Mouse (Mus musculus) spleen, postnatal 14 days (tissue): Measurements from ENCODE around the gene Hdlbp.

ENCODE experiments used
- DNase-seq, 2 experiments: peaks; one replicate each; pipeline ENCODE4 v3.0.0; 2021 to 2022; ENCODE audit warnings: low spot score in 2 of 2

Hdlbp gene

GRCm38 (mm10) chr1:93445111-93445821, 33.3 kb downstream of the Hdlbp start:
- peak; percentile 59 to 66 for DNase-seq

- peak; percentile 32 to 52 for DNase-seq
Measured at GRCm38 (mm10) chr1:93444405-93445110, 34.1 kb downstream of the Hdlbp start.

GRCm38 (mm10) chr1:93439321-93439720, 39.3 kb downstream of the Hdlbp start:
- DNase-seq: no peak

- no peak for DNase-seq
Measured at GRCm38 (mm10) chr1:93432087-93432486, 46.5 kb downstream of the Hdlbp start.

GRCm38 (mm10) chr1:93403403-93403802, 75.2 kb downstream of the Hdlbp start:
- no peak for DNase-seq

- DNase-seq: no peak
Measured at GRCm38 (mm10) chr1:93401191-93402052, 77.2 kb downstream of the Hdlbp start.

- no peak for DNase-seq
Measured at GRCm38 (mm10) chr1:93388906-93389305, 89.7 kb downstream of the Hdlbp start.

- no peak for DNase-seq
Measured at GRCm38 (mm10) chr1:93387198-93387597, 91.4 kb downstream of the Hdlbp start.

GRCm38 (mm10) chr1:93379117-93379516, 99.5 kb downstream of the Hdlbp start:
- DNase-seq: no peak

GRCm38 (mm10) chr1:93377307-93377706, 101.3 kb downstream of the Hdlbp start:
- DNase-seq: no peak

GRCm38 (mm10) chr1:93373665-93374064, 105.0 kb downstream of the Hdlbp start, which contains the start of gene Ano7:
Gene Ano7, plus strand, starts transcription at chr1:93373930.
- no peak for DNase-seq

GRCm38 (mm10) chr1:93365641-93366040, 113.0 kb downstream of the Hdlbp start:
- DNase-seq: no peak

GRCm38 (mm10) chr1:93362661-93363060, 116.0 kb downstream of the Hdlbp start:
- no peak for DNase-seq
